ENCODE assay signal across 8 mouse cellular contexts in the genomic region with DNA sequence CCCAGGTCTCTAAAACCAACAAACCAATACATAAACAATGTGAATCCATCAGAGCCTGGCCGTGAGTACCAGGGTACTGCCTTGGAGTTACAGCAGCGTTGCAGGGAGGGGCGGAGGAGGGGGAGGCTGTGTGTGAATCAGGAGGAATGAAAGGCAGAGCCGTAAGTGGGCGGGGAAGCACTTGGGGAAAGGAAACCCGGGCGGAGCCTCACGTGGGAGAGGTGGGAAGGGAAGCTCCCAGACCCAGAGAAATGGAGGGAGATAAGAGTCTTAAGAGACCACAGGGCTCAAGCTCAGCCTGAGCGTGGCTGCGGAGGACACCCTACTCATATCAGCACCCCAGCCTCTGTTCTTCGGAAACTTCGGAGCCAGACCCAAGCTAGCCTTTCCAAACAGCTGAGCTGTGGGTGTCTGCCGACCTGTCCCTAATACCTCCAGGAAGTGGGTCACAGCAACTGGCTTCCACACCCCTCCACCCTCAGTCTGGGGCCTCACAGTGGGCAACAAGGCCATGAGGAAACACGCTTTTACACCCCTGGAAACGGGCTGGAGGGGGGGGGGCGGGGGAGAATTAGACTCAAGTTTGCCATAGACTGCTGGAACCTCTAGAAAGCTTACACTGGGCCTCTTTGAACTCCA. TPM values are rescaled to one million over a fixed set of nuclear protein-coding genes. Genes with fewer than 3 reads are reported as not detected.
DNase-seq lines count a peak whose midpoint lies in the region; ATAC-seq lines count a peak whose summit lies in the region.

No protein-coding gene starts in this region.

- peak overlapping the region; percentile 32 for H3K9ac ChIP-seq in embryonic facial prominence, embryonic 13.5 days

- 0 out of 2 replicates have a peak overlapping the region, but pooled peaks have one; percentile 5 for H3K27ac ChIP-seq in embryonic facial prominence, embryonic 13.5 days

- intact Hi-C loops in heart, postnatal 10 days (cut with DNase I): no loop called here

- H3K9me3 ChIP-seq in embryonic facial prominence, embryonic 13.5 days: no peaks in the 10 kb centered on the region

- H3K4me1 ChIP-seq in embryonic facial prominence, embryonic 13.5 days: peaks cover 10% of the 10 kb centered on the region

- peak overlapping the region; percentile 57 for H3K4me2 ChIP-seq in embryonic facial prominence, embryonic 13.5 days

- H3K27me3 ChIP-seq in embryonic facial prominence, embryonic 13.5 days: no peaks in the 10 kb centered on the region

- H3K36me3 ChIP-seq in embryonic facial prominence, embryonic 13.5 days: no peaks in the 10 kb centered on the region

- peak; percentile 74; the same call in 1 of the 2 replicates for ATAC-seq in embryonic facial prominence, embryonic 13.5 days (ENCODE audit: insufficient number of reproducible peaks, insufficient read depth, low FRiP score, low TSS enrichment, low read depth)

- H3K4me3 ChIP-seq in embryonic facial prominence, embryonic 13.5 days: peak overlapping the region; percentile 36

- peak; percentile 33 for DNase-seq in adrenal gland, adult 8-10 months
- peak; percentile 53 to 63 for DNase-seq in heart, postnatal 10 days
- DNase-seq in kidney, postnatal 36 days: peak; percentile 65 to 73
- DNase-seq in lung, postnatal 36 days: peak; percentile 90
- peak; percentile 39 for DNase-seq in right cerebral cortex, postnatal 14 days
- DNase-seq in layer of hippocampus, postnatal 14 days (ENCODE audit: low spot score in 2 of 2): no peak
- no peak for DNase-seq in cerebellum, adult 8-10 months

- WGBS in embryonic facial prominence, embryonic 13.5 days: 9% methylated on average over 16 of the region's 16 CpGs

RNA-seq across cellular contexts. Expression of gene Tead4, which starts 14.7 kb away (rescaled TPM):
- total RNA-seq in adrenal gland, adult 8-10 months (2022): 1 to 10 TPM; 1.3 to 4.1 (median 2.6) TPM
- 2.4 and 3.3 TPM in 2 replicates for polyA plus RNA-seq in embryonic facial prominence, embryonic 13.5 days (2015; fragmentation: Nextera tagmentation; extraction: Ambion mirVana)
- 1 to 10 TPM; 5.7 to 6.1 TPM for total RNA-seq in heart, postnatal 10 days (2021)
- under 1 TPM; 0.62 to 0.98 TPM for total RNA-seq in layer of hippocampus, postnatal 14 days (2021)

Comparison
In these comparisons a context has a peak if more than half of its experiments do, and no peak if none do; other contexts are left out.
1. DNase-seq: peak in adrenal gland, adult 8-10 months (single experiment), heart, postnatal 10 days (2 of 2), kidney, postnatal 36 days (2 of 2), lung, postnatal 36 days (single experiment) and right cerebral cortex, postnatal 14 days (single experiment); none in layer of hippocampus, postnatal 14 days (0 of 2) and cerebellum, adult 8-10 months (single experiment).